Mouse (Mus musculus) fat pad, adult 2 months (tissue): ENCODE results near the gene Vmn2r84.
"Not testable (repeated sequence)": the region's sequence is repeated elsewhere in the genome, so short reads cannot be mapped to it uniquely, and the experiment has no call there.

ENCODE experiments used
- DNase-seq: peaks from one replicate; pipeline ENCODE4 v3.0.0-alpha.2; 2011; ENCODE audit warnings: low read depth, low spot score; ENCODE audit errors: extremely low read depth

Vmn2r84 gene

DNA sequence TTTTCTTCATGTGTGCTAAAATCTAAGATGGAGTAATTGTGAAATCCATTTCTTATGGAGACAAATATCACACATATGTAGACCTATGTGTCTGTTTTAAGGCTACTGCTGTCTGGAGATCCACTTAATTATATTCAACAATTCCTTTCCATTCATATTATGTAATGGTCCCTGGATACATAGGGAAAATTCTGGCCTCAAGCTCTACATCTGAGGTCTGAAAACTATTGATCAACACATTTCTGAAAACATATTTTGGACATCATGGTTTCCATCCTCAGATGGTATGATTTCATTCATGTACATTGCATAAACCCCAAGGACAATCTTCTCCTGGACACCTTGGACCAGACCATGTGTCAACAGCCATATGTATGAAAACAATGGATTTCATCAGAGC, at the start of gene Vmn2r84:
Vmn2r84 (minus strand) TSS at position 101 of the 400 bp plus-strand sequence.
- no peak for DNase-seq

DNA sequence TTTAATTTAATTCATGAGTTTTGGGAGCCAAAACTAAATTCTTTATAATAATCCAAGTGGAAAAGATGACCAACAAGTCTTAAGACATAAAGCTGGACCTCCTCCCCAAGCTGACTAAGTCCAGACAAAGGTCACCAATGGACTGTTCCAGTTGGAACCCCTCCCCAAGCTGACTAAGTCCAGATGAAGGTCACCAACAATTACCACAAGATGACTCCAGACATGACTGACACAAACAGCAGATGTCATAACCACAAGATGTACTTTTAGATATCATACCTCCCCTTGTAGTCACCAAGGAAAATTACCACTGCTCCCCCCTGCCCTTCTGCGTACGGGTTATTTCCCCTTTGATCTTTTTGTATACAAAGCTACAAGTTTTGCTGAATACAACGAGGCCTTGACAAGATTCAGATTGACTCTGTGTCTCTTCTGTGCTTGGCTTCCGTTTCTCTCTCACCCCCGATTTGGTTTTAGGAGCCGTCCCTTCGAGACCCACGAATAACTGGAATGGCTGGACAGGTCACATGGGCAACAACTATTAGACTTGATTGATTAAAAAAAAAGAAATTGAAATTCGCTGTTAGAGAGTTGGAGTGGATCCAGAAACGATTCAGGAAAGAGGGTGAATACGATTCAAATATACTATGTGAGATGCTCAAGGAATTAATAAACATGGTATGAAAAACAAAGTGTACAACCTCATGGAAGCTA, 40.2 kb upstream of the Vmn2r84 start:
- not testable (repeated sequence) for DNase-seq

DNA sequence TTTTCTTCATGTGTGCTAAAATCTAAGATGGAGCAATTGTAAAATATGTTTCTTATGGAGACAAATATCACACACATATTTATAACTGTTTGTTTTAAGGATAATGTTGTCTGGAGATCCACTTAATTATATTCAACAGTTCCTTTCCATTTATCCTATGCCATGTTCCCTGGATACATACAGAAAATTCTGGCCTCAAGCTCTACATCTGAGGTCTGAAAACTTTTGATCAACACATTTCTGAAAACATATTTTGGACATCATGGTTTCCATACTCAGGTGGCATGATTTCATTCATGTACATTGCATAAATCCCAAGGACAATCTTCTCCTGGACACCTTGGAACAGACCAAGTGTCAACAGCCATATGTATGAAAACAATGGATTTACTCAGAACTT, 35.5 kb upstream of the Vmn2r84 start, which contains the start of gene Vmn2r85:
Vmn2r85 (minus strand) TSS at position 101 of the 400 bp plus-strand sequence.
- not testable (repeated sequence) for DNase-seq

DNA sequence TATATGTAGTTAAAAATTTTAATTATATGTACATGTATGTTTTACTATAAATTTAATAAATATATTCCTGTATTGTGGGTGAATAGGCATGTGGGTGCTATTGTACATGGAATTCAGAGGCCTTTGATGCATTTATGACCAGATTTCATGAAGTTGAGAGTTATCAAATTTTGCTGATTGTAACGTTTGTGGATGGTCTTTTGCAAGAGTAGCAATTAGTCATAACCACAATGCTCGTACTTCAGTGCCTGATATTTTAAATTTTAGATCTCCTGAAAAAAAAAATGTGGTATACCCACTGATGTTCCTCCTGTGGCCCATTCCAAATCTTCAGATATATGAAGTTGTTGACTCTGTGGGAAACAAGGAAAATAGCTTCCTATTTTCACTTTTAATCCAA, 28.2 kb upstream of the Vmn2r84 start:
- DNase-seq = not testable (repeated sequence)

DNA sequence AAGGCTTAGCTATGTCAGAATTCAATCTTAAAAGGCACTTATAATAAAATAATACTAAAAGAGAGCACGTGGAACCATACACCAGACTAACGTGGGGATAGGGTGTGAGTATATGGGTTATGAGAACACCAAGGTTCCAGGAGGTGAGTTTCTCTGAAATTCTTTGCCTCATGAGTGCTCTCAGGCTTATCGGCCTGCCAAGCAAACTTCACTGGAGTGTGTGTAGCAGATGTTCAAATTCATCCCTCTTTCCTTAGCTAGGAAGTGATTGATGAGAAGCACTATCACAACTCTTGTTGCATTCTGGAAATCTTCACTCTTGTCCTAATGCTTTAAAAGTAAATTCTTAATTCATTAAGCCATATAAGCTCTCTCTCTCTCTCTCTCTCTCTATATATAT, 26.3 kb upstream of the Vmn2r84 start:
- no peak for DNase-seq

DNA sequence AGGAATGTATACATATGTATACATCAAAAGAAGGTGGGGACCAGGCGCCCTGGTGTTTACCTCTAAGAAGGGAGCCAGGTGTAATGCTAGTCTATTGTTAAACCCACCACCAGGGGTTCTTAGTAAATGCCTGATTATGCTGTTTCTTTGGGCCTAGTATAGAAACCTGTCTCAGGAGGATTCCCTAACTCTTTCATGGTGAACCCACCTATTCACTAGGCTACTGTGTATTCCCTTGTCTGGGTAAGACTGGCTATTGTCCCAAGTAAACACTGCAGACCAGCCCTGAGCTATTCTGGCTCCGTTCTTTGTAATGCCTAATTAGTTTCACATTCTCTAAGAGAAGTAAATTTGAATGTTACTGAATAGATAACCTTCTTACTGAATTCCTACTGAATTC, 25.8 kb upstream of the Vmn2r84 start:
- DNase-seq = not testable (repeated sequence)

DNA sequence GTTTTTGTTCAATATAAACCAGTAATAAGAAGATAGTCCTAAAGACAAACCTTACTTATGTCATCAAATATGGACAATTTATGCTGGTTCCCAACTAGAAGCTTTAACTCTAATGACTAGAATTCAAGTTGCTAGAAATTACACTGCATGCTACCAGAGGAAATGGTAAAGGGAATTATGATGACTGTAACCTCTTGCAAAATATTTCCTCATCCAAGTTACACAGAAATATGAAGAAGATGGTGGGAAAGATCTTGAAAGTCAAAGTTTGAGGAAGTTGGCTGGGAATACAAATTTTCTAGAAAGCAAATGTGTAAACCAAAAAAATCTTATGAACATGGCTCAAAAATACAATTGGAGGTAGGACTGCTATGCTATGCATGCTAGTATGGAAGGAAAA, 22.2 kb upstream of the Vmn2r84 start:
- DNase-seq = not testable (repeated sequence)

DNA sequence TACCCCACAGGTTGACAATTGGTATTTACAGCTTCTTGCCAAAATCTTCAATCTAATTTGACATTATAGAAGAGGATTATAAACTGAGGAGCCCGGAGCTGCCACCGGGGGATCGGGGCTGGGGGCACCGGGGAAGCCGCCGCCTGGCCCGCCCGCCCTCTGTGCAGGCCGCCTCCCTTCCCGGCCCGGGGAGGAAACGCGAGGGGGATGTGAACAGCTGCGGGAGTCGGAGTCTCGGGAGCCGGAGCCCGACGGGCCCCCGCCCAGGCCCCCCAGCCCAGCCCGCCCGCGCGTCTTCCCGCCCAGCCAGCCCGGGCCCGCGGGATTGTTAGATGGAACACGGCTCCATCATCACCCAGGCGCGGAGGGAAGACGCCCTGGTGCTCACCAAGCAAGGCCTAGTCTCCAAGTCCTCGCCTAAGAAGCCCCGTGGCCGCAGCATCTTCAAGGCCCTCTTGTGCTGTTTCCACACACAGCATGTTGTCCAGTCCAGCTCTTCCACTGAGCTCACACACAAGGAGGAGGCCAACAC, 18.1 kb upstream of the Vmn2r84 start:
- not testable (repeated sequence) for DNase-seq

DNA sequence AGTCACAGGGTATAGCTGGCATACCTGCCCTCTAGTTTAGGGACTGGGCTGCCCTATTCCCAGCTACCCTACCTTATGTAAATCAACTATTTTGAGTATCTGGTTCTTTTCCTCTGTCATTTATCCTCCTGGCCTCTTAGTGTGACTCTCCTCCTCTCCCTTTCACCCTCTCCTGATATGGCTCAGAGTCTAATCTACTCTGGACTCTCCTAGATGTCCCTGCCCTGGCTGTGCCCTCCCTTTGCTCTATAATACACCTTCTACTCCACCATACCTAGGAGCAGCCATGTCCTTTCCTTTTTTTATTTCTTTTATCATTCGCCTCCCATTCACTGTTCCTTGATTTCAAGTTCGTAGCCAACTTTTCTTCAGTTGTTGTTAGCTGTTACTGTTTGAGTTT, 19.0 kb downstream of the Vmn2r84 start:
- DNase-seq = no peak

DNA sequence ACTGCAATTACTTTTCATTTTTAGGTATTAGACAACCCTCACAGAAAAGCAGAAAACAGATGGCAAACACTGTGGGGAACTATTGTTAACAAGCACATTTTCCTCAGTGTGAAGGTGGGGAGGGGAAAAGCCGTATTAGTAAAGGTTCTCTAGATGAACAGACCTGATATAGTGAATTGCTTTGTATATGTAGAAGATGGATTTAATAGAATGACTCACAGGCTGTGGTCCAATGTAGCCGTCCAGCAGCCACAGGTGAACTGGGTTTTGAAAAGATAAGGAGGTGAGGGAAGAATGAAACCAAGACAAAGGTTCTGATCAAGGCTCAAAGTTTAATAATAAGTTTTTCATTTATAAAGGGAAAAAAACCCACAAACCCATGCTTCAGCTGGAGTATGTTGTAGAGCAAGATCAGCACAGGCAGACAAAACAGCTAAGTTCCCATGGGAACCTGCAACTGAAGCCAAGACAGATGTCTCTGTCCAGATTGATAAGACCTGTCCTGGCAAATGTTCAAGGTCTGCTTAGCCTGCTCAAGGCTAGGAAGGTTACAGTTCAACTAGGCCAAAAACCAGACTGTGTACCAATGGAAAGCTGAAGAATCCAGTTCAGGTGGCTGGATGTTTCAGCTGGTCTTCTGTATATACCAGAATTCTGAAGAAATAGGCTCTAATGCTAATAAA, 21.5 kb downstream of the Vmn2r84 start:
- no peak for DNase-seq

DNA sequence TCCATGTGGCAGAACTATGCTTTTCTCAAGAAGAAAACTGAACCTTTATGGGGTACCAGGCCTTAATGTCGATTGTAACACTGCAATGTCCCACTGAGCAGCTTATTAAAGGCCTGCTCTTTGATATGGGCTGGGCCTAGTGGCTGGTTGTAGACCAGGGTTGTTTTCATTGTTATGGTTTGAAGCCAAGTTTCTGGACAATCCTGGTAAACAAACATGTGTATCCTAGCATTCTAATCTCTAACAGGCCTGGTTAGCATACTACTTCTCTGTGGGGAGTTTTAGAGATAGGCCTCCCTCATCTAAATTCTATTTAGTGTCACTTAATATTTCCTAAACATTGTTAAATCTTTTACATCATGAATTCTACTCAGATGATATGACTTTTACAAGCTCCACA, 22.5 kb downstream of the Vmn2r84 start:
- DNase-seq = no peak

DNA sequence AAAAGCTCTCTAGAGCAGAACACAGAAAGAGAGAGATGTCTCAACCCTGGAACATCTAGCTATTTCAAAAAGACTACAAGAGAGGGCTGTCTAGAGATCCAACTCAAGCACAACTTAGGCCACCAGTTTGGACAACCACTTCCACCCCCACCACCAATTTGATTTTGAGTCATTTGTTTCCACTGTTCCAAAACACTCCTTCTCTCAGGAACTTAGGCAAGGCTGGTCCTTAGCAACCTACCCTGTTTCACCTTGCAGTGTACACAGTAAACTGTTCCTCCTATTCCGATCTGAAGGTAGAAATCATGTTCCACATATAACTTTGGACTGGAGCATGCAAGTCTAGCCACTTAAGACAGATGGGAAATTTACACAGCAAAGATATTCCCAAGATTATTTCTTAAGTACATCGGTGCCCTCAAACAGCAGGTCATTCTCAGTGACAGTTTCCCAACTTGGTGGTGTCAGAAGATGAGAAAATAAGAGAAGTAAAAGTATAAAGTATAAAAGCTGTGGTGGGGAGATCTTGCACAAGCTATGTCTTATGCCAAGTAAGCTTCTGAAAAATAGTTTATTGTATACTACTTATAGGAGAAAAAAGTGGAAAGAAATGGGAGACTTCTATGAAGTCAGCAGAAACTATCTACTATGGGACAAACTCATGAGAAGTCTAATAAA, 24.0 kb downstream of the Vmn2r84 start:
- no peak for DNase-seq

DNA sequence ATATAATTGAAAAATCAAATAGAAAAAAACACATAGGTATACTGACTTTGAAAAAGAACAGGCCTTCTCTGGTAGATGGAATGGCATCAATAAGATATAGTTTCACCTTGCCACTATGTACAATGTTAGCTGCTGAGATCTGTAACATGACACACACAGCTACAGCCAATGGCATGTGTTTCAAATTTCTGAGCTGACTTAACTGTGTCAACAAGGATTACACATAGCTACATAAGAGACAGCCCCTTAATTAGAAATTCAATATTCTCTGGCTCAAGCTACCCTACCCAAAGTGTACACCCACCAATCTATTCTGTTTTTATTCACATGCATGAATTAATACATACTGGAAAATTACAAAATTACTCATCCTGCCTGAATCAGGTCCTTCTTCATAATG, 25.7 kb downstream of the Vmn2r84 start:
- no peak for DNase-seq

DNA sequence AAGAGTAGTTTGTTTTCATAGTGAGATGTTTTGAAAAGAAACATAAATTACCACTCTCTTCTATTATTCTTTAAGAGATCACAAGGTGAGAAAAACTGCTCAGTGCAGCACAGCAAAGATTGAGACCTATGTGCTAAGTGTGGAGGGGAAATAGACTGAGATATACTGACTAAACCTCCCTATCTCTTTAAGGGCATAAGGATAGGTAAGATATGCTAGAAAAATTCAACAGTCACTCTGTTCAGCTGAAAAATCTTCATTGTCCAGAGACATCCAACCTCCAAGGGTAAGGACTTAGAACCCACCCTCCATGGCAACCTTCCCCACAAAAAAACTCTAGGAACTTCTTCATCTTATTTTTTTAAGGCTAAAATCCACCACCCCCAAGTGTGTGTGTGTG, 29.4 kb downstream of the Vmn2r84 start:
- DNase-seq = no peak

DNA sequence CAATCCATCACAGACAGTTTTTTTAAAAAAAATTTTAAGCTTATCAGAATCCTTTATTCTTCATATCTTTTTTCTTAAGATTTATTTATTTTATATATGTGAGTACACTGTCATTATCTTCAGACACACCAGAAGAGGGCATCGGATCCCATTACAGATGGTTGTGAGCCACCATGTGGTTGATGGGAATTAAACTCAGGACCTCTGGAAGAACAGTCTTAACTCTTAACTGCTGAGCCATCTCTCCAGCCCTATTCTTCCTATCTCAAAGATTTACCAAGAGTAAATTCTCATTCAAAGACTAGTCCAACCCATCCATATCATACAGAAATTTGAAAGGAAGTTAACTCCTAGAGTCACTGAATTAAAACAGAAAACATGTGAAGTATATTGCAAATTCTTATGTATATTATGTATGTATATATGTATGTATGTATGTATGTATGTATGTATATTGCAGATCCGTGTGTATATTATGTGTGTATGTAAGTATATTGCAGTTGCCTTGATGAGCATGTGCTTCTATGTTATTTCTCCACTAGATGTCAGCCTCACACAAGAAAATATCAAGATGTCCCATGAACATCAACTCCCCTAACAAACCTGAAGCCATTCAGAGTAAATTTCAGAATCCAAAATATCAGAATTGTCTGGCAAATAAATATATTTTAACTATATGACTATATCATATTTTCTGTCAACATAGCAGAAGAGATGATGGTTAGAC, 30.5 kb downstream of the Vmn2r84 start:
- no peak for DNase-seq

DNA sequence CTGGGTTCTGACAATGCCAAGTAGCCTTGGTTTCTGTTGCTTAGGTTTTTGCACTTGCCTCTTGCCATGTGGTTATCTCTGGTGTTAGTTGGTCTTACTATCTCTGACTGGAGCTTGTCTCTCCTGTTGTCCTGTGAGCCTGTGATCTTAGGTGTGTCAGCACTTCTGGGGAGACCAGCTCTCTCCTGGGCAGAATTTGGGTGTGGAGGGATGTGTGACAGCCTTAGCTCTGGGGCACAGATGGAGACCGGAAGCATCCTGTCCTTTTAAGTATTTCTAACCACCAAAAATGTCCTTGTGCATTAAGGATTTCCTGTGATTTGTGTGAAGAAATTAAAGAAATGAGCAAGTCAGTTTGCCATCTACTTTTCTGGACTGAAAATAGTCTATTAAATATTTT, 50.1 kb downstream of the Vmn2r84 start:
- DNase-seq = no peak

DNA sequence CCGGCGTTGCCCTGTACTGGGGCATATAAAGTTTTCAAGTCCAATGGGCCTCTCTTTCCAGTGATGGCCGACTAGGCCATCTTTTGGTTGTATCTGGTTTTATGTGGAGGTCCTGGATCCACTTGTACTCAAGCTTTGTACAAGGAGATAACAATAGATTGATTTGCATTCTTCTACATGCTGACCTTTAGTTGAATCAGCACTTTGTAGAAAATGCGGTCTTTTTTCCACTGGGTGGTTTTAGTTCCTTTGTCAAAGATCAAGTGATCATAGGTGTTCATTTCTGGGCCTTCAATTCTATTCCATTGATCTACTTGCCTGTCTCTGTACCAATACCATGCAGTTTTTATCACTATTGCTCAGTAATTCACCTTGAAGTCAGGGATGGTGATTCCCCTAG, 54.1 kb downstream of the Vmn2r84 start:
- DNase-seq = not testable (repeated sequence)

DNA sequence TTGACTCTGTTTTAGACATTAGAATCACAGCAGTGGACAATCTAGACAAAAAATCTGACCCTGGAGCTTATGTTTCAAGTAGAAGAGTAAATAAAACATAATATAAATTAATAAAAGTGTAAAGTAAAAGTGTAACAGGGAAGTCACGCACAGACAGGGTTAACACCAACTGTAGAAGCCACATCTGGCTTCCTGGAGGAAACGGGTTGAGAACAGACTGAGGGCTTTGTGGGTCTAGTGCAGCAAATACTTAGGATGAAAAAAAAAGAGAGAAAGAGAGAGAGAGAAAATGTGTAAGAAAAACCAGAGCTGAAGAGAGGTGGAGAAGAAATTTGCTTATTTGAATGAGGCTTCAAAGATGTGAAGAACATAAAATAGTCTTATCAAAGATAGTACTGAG, 56.6 kb downstream of the Vmn2r84 start:
- DNase-seq = no peak

DNA sequence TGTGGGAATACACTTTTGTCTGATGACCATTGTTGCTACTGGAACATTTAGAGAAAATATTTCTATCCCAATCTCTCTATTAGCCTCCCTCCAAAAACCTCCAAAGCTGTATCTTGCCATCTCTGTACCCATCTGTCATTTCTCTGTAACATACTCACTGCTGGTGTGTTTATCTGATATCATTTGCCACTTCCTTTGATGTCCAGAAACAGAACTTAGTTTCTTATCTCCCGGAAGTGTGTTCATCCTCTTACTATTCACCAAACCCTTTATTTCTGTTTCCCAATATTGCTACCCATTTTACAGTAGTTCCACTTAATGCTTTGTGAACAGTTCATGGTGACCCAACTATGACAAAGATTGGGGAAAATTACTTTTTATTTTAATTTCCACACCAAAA, 57.7 kb downstream of the Vmn2r84 start:
- no peak for DNase-seq

DNA sequence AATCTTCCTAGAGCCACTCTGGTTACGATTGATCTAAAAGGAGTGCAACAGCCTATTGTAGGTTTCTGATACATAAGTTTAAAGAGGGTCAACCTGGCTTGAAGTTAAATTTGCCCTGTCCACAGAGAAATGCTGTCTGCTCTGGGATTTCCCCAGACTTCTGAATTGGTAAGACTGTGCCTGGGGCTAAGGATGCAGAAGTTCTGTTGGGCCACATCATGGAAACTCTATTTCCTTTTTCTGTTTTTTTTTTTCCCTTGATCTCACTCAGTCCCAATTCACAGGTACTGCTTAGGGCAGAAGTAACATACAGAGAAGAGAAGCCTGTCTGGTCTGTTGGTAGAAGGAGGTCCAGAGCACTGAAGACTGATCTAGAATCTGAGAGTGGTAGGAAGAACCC, 63.4 kb downstream of the Vmn2r84 start:
- DNase-seq = no peak
